Mouse (Mus musculus): ENCODE measurements around the gene Olfr531.

DNA sequence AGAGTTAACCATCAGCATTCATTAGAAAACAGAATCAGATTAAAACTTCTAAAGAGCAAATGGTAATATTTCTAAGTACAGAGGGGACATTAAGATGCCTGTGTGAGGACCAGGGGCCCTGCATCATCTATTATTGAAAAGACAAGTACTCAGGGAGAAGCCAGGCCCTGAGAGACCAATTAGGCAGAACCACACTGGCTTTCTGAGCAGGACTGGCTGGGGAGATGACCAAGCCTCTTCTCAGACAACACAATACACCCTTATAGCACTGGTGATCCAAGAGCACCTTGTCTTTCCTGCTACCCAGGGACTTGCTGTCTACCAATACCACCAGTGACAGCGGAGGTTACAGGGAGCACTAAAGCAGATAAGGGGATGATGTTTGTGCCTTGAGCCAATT is at the start of gene Olfr531:
- TF ChIP-seq POLR2A (IDR thresholded peaks at IDR 0.05; ENCODE audit: control insufficient read depth, extremely low read depth, insufficient read depth, low read length, poor library complexity) (no peak), CTCF (IDR thresholded peaks at IDR 0.05; ENCODE audit: borderline replicate concordance, control insufficient read depth, extremely low read depth, insufficient read depth, low read length, poor library complexity) (no peak)

Measured in thymus, adult 2 months (tissue).